Mouse (Mus musculus) B cell, adult (primary cell): Measurements from ENCODE around the gene Kcnip3. TPM values are rescaled to one million over a fixed set of nuclear protein-coding genes. Genes with fewer than 3 reads are reported as not detected.

Experiments used
- total RNA-seq: library from RNA; stranded (reverse); gene quantifications from 4 replicates; pipeline ENCODE4 v1.2.4, GENCODE M21; 2023; ENCODE audit not compliant: inconsistent age

Gene Kcnip3
- not detected in 4 replicates for total RNA-seq

GRCm38 (mm10) chr2:127522006-127522441, at the start of gene Kcnip3:
Gene Kcnip3, minus strand, starts transcription at chr2:127522094.

GRCm38 (mm10) chr2:127541185-127541584, 19.3 kb upstream of the Kcnip3 start, which contains the start of gene Prom2:
Gene Prom2, minus strand, starts transcription at chr2:127541467.

GRCm38 (mm10) chr2:127444055-127444789, 77.7 kb downstream of the Kcnip3 start, which contains the start of gene Fahd2a:
Gene Fahd2a, minus strand, starts transcription at chr2:127444565.

GRCm38 (mm10) chr2:127424977-127425376, 96.9 kb downstream of the Kcnip3 start, which contains the start of gene Gpat2:
Gene Gpat2, plus strand, starts transcription at chr2:127425199.

Other genes with a start within 250 kb of the Kcnip3 start
- 590 to 708 TPM (median 654 TPM) in 4 replicates for gene Dusp2, start 185.9 kb downstream of the Kcnip3 start, total RNA-seq
- 0.57 to 1.2 TPM (median 0.86 TPM) in 4 replicates for gene Astl, start 183.5 kb downstream of the Kcnip3 start, total RNA-seq
- gene Adra2b, start 158.9 kb downstream of the Kcnip3 start, total RNA-seq, result not detected in 4 replicates
- 0.33 to 0.55 TPM (median 0.33 TPM) in 3 of 4 replicates, not detected in the other for gene Gpat2, start 96.9 kb downstream of the Kcnip3 start, total RNA-seq
- 9.4 to 17.1 TPM (median 15.3 TPM) in 4 replicates for gene Fahd2a, start 77.5 kb downstream of the Kcnip3 start, total RNA-seq
- gene Prom2, start 19.4 kb upstream of the Kcnip3 start, total RNA-seq, result not detected in 4 replicates
- gene Zfp661, start 65.0 kb upstream of the Kcnip3 start, total RNA-seq, result 4.5 to 7.9 TPM (median 6.3 TPM) in 4 replicates
- gene Mrps5, start 65.1 kb upstream of the Kcnip3 start, total RNA-seq, result 67.7 to 95.1 TPM (median 87.5 TPM) in 4 replicates
- not detected in 4 replicates for gene Mal, start 134.6 kb upstream of the Kcnip3 start, total RNA-seq
- 0.24 to 0.83 TPM (median 0.57 TPM) in 4 replicates for gene Mall, start 207.8 kb upstream of the Kcnip3 start, total RNA-seq